9 mouse cellular contexts compared by ENCODE assay signal in the genomic region with DNA sequence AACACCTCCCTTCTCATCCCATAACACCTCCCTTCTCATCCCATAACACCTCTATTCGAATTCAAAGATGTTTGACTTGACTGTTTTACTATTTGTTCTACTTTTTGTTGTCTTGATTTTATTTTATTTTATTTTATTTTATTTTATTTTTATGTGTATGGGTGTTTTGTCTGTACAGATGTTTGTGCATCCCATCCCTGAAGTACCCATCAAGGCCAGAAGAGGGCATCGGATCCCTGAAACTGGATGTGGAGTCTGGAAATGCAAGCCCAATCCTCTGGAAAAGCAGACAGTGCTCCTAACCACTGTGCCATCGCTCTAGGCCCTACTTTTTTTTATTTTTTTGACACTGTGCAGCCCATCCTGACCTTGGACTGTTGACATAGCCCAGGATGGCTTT.
A peak's percentile ranks its signal among the peaks of the same experiment; 100 is the strongest.
DNase-seq lines count a peak whose midpoint lies in the region; ATAC-seq lines count a peak whose summit lies in the region.
"Had no signal": no experiment of that assay in that cellular context is flagged by ENCODE, and none has a peak within 500 bp of the region (broad histone marks: within the 10 kb centered on the region; RNA-seq: fewer than 3 reads in every experiment).

No protein-coding gene starts in this region.

- H3K9ac ChIP-seq in forebrain, embryonic 13.5 days, result no peak overlapping the region
- no peak overlapping the region for H3K9ac ChIP-seq in liver, embryonic 11.5 days (ENCODE audit: low read depth, low read length)
- no peak overlapping the region for H3K9ac ChIP-seq in limb, embryonic 11.5 days (ENCODE audit: low read length)
- H3K9ac ChIP-seq: heart, embryonic 15.5 days had no signal

- DNase-seq in forebrain, embryonic 10.5 days (ENCODE audit: extremely low spot score, low spot score), result peak; percentile 34
- DNase-seq in liver (peak; percentile 16), WW6 (ENCODE audit: low read depth, low spot score) (peak; percentile 14), adipocyte (ENCODE audit: low spot score) (no peak)
- no peak for DNase-seq in liver, embryonic 11.5 days (ENCODE audit: low spot score)
- peak; percentile 69 for DNase-seq in limb, embryonic 11.5 days (ENCODE audit: low spot score)
- no peak for DNase-seq in natural killer cell, adult 2 months (ENCODE audit: low spot score in 2 of 2)

- 55% methylated on average over 3 of the region's 3 CpGs for WGBS in forebrain, embryonic 10.5 days
- WGBS in forebrain, embryonic 13.5 days, result 36% methylated on average over 3 of the region's 3 CpGs
- 39% methylated on average over 3 of the region's 3 CpGs for WGBS in liver, embryonic 11.5 days
- 43% methylated on average over 3 of the region's 3 CpGs for WGBS in limb, embryonic 11.5 days

- ATAC-seq in forebrain, embryonic 13.5 days, result no peak
- no peak for ATAC-seq in liver, embryonic 11.5 days (replicated peaks; ENCODE audit: low FRiP score)
- no peak for ATAC-seq in limb, embryonic 11.5 days (ENCODE audit: insufficient number of reproducible peaks, low FRiP score, low TSS enrichment, low read depth)

- no peak overlapping the region for H3K27ac ChIP-seq in forebrain, embryonic 10.5 days
- no peak overlapping the region for H3K27ac ChIP-seq in forebrain, embryonic 13.5 days
- H3K27ac ChIP-seq in liver, embryonic 11.5 days (ENCODE audit: low read depth, low read length), result no peak overlapping the region
- no peak overlapping the region for H3K27ac ChIP-seq in limb, embryonic 11.5 days (replicated peaks; ENCODE audit: low read depth, low read length)
- H3K27ac ChIP-seq: heart, embryonic 15.5 days had no signal

- no peak overlapping the region for H3K4me2 ChIP-seq in forebrain, embryonic 13.5 days
- H3K4me2 ChIP-seq in liver, embryonic 11.5 days, result no peak overlapping the region
- no peak overlapping the region for H3K4me2 ChIP-seq in limb, embryonic 11.5 days (ENCODE audit: low read depth, severe bottlenecking)
- H3K4me2 ChIP-seq: heart, embryonic 15.5 days had no signal

- H3K4me3 ChIP-seq in forebrain, embryonic 10.5 days, result no peak overlapping the region
- no peak overlapping the region for H3K4me3 ChIP-seq in forebrain, embryonic 13.5 days
- H3K4me3 ChIP-seq in liver, embryonic 11.5 days (ENCODE audit: low read depth, low read length), result no peak overlapping the region
- H3K4me3 ChIP-seq in limb, embryonic 11.5 days (ENCODE audit: low read depth, low read length), result no peak overlapping the region
- H3K4me3 ChIP-seq: heart, embryonic 15.5 days had no signal

- H3K27me3 ChIP-seq in forebrain, embryonic 10.5 days (ENCODE audit: poor library complexity, severe bottlenecking), result no peaks in the 10 kb centered on the region
- H3K27me3 ChIP-seq in forebrain, embryonic 13.5 days, result no peaks in the 10 kb centered on the region
- H3K27me3 ChIP-seq in liver, embryonic 11.5 days (replicated peaks; ENCODE audit: control insufficient read depth, insufficient read depth, low read length), result no peaks in the 10 kb centered on the region
- no peaks in the 10 kb centered on the region for H3K27me3 ChIP-seq in limb, embryonic 11.5 days (ENCODE audit: control insufficient read depth, insufficient read depth, low read length)
- H3K27me3 ChIP-seq: heart, embryonic 15.5 days had no signal

- H3K9me3 ChIP-seq in forebrain, embryonic 10.5 days, result no peaks in the 10 kb centered on the region
- H3K9me3 ChIP-seq in forebrain, embryonic 13.5 days (replicated peaks), result no peaks in the 10 kb centered on the region
- H3K9me3 ChIP-seq in liver, embryonic 11.5 days (ENCODE audit: control insufficient read depth, low read length), result no peaks in the 10 kb centered on the region
- no peaks in the 10 kb centered on the region for H3K9me3 ChIP-seq in limb, embryonic 11.5 days (ENCODE audit: control insufficient read depth, low read length)
- H3K9me3 ChIP-seq: heart, embryonic 15.5 days had no signal

- H3K4me1 ChIP-seq in forebrain, embryonic 10.5 days, result no peaks in the 10 kb centered on the region
- H3K4me1 ChIP-seq in forebrain, embryonic 13.5 days, result no peaks in the 10 kb centered on the region
- 0 out of 2 replicates have a peak, but pooled peaks cover 2% of the 10 kb centered on the region for H3K4me1 ChIP-seq in liver, embryonic 11.5 days (replicated peaks; ENCODE audit: control insufficient read depth, insufficient read depth, low read length)
- no peaks in the 10 kb centered on the region for H3K4me1 ChIP-seq in limb, embryonic 11.5 days (ENCODE audit: control insufficient read depth, insufficient read depth, low read length)
- H3K4me1 ChIP-seq: heart, embryonic 15.5 days had no signal

- H3K36me3 ChIP-seq in forebrain, embryonic 10.5 days (replicated peaks), result no peaks in the 10 kb centered on the region
- no peaks in the 10 kb centered on the region for H3K36me3 ChIP-seq in forebrain, embryonic 13.5 days (ENCODE audit: poor library complexity, severe bottlenecking)
- H3K36me3 ChIP-seq in liver, embryonic 11.5 days (ENCODE audit: control insufficient read depth, insufficient read depth, low read length), result no peaks in the 10 kb centered on the region
- no peaks in the 10 kb centered on the region for H3K36me3 ChIP-seq in limb, embryonic 11.5 days (ENCODE audit: control insufficient read depth, insufficient read depth, low read length)
- H3K36me3 ChIP-seq: heart, embryonic 15.5 days had no signal

Comparison
In these comparisons a context has a peak if more than half of its experiments do, and no peak if none do; other contexts are left out.
1. DNase-seq: peak in forebrain, embryonic 10.5 days (single experiment), liver (single experiment), WW6 (single experiment) and limb, embryonic 11.5 days (single experiment); none in liver, embryonic 11.5 days (single experiment), adipocyte (single experiment) and natural killer cell, adult 2 months (0 of 2).